Mouse (Mus musculus) liver, embryonic 15.5 days (tissue): ENCODE data around the gene Scml4. TPM values are rescaled to one million over a fixed set of nuclear protein-coding genes. Genes with fewer than 3 reads are reported as not detected.
A peak's percentile ranks its signal among the peaks of the same experiment; 100 is the strongest.

ENCODE experiments used
- ATAC-seq: fragments of 200-750 bp; cut with Nextera tagmentation; 2 replicates; pipeline ENCODE4 v1.8.0; 2017; ENCODE audit warnings: moderate number of reproducible peaks, mild to moderate bottlenecking, moderate library complexity; ENCODE audit not compliant: insufficient read depth
- H3K27ac ChIP-seq: fragments of 300-500 bp; sonication (generic); replicated peaks from 2 replicates; pipeline ENCODE4 v1.5.1; 2015; ENCODE audit warnings: mild to moderate bottlenecking, inconsistent platforms
- H3K27me3 ChIP-seq: fragments of 300-500 bp; sonication (generic); 2 replicates; pipeline ENCODE4 v1.6.1; 2015; ENCODE audit warnings: mild to moderate bottlenecking, inconsistent platforms
- H3K36me3 ChIP-seq: fragments of 300-500 bp; sonication (generic); replicated peaks from 2 replicates; pipeline ENCODE4 v1.6.1; 2015; ENCODE audit warnings: moderate library complexity, mild to moderate bottlenecking, inconsistent platforms
- H3K4me1 ChIP-seq: fragments of 300-500 bp; sonication (generic); replicated peaks from 2 replicates; pipeline ENCODE4 v1.6.1; 2015; ENCODE audit warnings: inconsistent platforms
- H3K4me2 ChIP-seq: fragments of 300-500 bp; sonication (generic); 2 replicates; pipeline ENCODE4 v1.6.1; 2015; ENCODE audit warnings: moderate library complexity, mild to moderate bottlenecking, inconsistent platforms
- H3K4me3 ChIP-seq: fragments of 300-500 bp; sonication (generic); replicated peaks from 2 replicates; pipeline ENCODE4 v1.5.1; 2015; ENCODE audit warnings: mild to moderate bottlenecking, inconsistent platforms
- H3K9ac ChIP-seq: fragments of 300-500 bp; sonication (generic); 2 replicates; pipeline ENCODE4 v1.6.1; 2015; ENCODE audit warnings: moderate library complexity, mild to moderate bottlenecking, inconsistent platforms
- H3K9me3 ChIP-seq: fragments of 300-500 bp; sonication (generic); replicated peaks from 2 replicates; pipeline ENCODE4 v1.6.1; 2016; ENCODE audit warnings: inconsistent platforms
- WGBS: fragments of 180-500 bp; shearing (Covaris S2); methylation state at CpG from one replicate; pipeline ENCODE4 v1.1.7; 2015; ENCODE audit warnings: mixed read lengths; ENCODE audit not compliant: insufficient replicate concordance; 5-methylcytosine and 5-hydroxymethylcytosine counted together
- polyA plus RNA-seq: library from polyadenylated mRNA; unstranded; fragments of >200 nt; fragmentation: Nextera tagmentation; extraction: Ambion mirVana; gene quantifications from 2 replicates; pipeline ENCODE4 v1.2.1, GENCODE M21; 2015

The Scml4 gene
- polyA plus RNA-seq, 1 experiment from 2014 or later = 0.32 TPM

GRCm38 (mm10) chr10:42887040-42887439 is 26.9 kb downstream of the Scml4 start:
- Histone ChIP-seq H3K4me3 (no peak overlapping the region), H3K9me3 (no peaks in the 10 kb centered on the region), H3K4me1 (no peaks in the 10 kb centered on the region), H3K27me3 (no peaks in the 10 kb centered on the region), H3K36me3 (no peaks in the 10 kb centered on the region), H3K4me2 (no peak overlapping the region), H3K9ac (no peak overlapping the region), H3K27ac (no peak overlapping the region)
- WGBS = 11% methylated on average over 6 of the region's 6 CpGs
- no peak for ATAC-seq

GRCm38 (mm10) chr10:42888241-42888640 is 28.1 kb downstream of the Scml4 start:
- Histone ChIP-seq H3K4me2 (no peak overlapping the region), H3K9ac (no peak overlapping the region), H3K4me3 (no peak overlapping the region), H3K4me1 (no peaks in the 10 kb centered on the region), H3K9me3 (no peaks in the 10 kb centered on the region), H3K36me3 (no peaks in the 10 kb centered on the region), H3K27ac (no peak overlapping the region), H3K27me3 (no peaks in the 10 kb centered on the region)
- no peak for ATAC-seq
- WGBS = 54% methylated on average over 5 of the region's 5 CpGs

- H3K27me3 ChIP-seq = no peaks in the 10 kb centered on the region
- H3K4me3 ChIP-seq = no peak overlapping the region
- H3K36me3 ChIP-seq = no peaks in the 10 kb centered on the region
- H3K9ac ChIP-seq = no peak overlapping the region
- ATAC-seq = no peak
- H3K9me3 ChIP-seq = no peaks in the 10 kb centered on the region
- 51% methylated on average over 4 of the region's 4 CpGs for WGBS
- no peak overlapping the region for H3K4me2 ChIP-seq
- no peak overlapping the region for H3K27ac ChIP-seq
- H3K4me1 ChIP-seq = no peaks in the 10 kb centered on the region
Observed at GRCm38 (mm10) chr10:42890365-42890764, 30.2 kb downstream of the Scml4 start.

- Histone ChIP-seq H3K9ac (no peak overlapping the region), H3K27ac (no peak overlapping the region), H3K4me3 (no peak overlapping the region), H3K9me3 (no peaks in the 10 kb centered on the region), H3K4me2 (no peak overlapping the region), H3K4me1 (no peaks in the 10 kb centered on the region), H3K36me3 (no peaks in the 10 kb centered on the region), H3K27me3 (no peaks in the 10 kb centered on the region)
- no peak for ATAC-seq
- WGBS = 63% methylated on average over 4 of the region's 4 CpGs
Observed at GRCm38 (mm10) chr10:42892250-42892649, 32.1 kb downstream of the Scml4 start.

GRCm38 (mm10) chr10:42892987-42893386 is 32.8 kb downstream of the Scml4 start:
- Histone ChIP-seq H3K4me1 (no peaks in the 10 kb centered on the region), H3K36me3 (no peaks in the 10 kb centered on the region), H3K4me2 (no peak overlapping the region), H3K27me3 (no peaks in the 10 kb centered on the region), H3K27ac (no peak overlapping the region), H3K9ac (no peak overlapping the region), H3K4me3 (no peak overlapping the region), H3K9me3 (no peaks in the 10 kb centered on the region)
- WGBS = 47% methylated on average over 4 of the region's 4 CpGs
- ATAC-seq = no peak

GRCm38 (mm10) chr10:42893857-42894256 is 33.7 kb downstream of the Scml4 start:
- Histone ChIP-seq H3K4me3 (no peak overlapping the region), H3K27ac (no peak overlapping the region), H3K9ac (no peak overlapping the region), H3K36me3 (no peaks in the 10 kb centered on the region), H3K4me2 (no peak overlapping the region), H3K27me3 (no peaks in the 10 kb centered on the region), H3K4me1 (no peaks in the 10 kb centered on the region), H3K9me3 (no peaks in the 10 kb centered on the region)
- WGBS = 53% methylated on average over 8 of the region's 8 CpGs
- ATAC-seq = no peak

- ATAC-seq = no peak
- Histone ChIP-seq H3K4me3 (no peak overlapping the region), H3K4me2 (no peak overlapping the region), H3K36me3 (no peaks in the 10 kb centered on the region), H3K9ac (no peak overlapping the region), H3K9me3 (no peaks in the 10 kb centered on the region), H3K27me3 (no peaks in the 10 kb centered on the region; the same call in 1 of the 2 replicates), H3K27ac (no peak overlapping the region), H3K4me1 (no peaks in the 10 kb centered on the region)
- WGBS = 50% methylated on average over 3 of the region's 3 CpGs
Observed at GRCm38 (mm10) chr10:42894263-42894662, 34.1 kb downstream of the Scml4 start.

GRCm38 (mm10) chr10:42894696-42895095 is 34.5 kb downstream of the Scml4 start:
- no peaks in the 10 kb centered on the region for H3K36me3 ChIP-seq
- ATAC-seq = no peak
- WGBS = 56% methylated on average over 7 of the region's 7 CpGs

GRCm38 (mm10) chr10:42896621-42897020 is 36.5 kb downstream of the Scml4 start:
- Histone ChIP-seq H3K4me2 (no peak overlapping the region), H3K4me3 (no peak overlapping the region), H3K9me3 (no peaks in the 10 kb centered on the region), H3K27ac (no peak overlapping the region), H3K9ac (no peak overlapping the region), H3K4me1 (no peaks in the 10 kb centered on the region), H3K36me3 (no peaks in the 10 kb centered on the region), H3K27me3 (no peaks in the 10 kb centered on the region; the same call in 1 of the 2 replicates)
- ATAC-seq = no peak
- WGBS = 44% methylated on average over 3 of the region's 3 CpGs

More at GRCm38 (mm10) chr10:42894696-42895095, 34.5 kb downstream of the Scml4 start:
- Histone ChIP-seq H3K9ac (no peak overlapping the region), H3K27me3 (no peaks in the 10 kb centered on the region; the same call in 1 of the 2 replicates), H3K9me3 (no peaks in the 10 kb centered on the region), H3K27ac (no peak overlapping the region), H3K4me2 (no peak overlapping the region), H3K4me1 (no peaks in the 10 kb centered on the region), H3K4me3 (no peak overlapping the region)

- ATAC-seq = no peak
- WGBS = 53% methylated on average over 4 of the region's 4 CpGs
- no peak overlapping the region for H3K27ac ChIP-seq
Observed at GRCm38 (mm10) chr10:42897166-42897565, 37.0 kb downstream of the Scml4 start.

GRCm38 (mm10) chr10:42897632-42898031 is 37.5 kb downstream of the Scml4 start:
- 34% methylated on average over 5 of the region's 5 CpGs for WGBS
- no peak overlapping the region for H3K4me2 ChIP-seq
- H3K36me3 ChIP-seq = no peaks in the 10 kb centered on the region
- ATAC-seq = no peak
- H3K9me3 ChIP-seq = no peaks in the 10 kb centered on the region
- no peak overlapping the region for H3K9ac ChIP-seq
- H3K4me1 ChIP-seq = no peaks in the 10 kb centered on the region
- H3K27ac ChIP-seq = 0 out of 2 replicates have a peak overlapping the region, but pooled peaks have one; percentile 6
- H3K4me3 ChIP-seq = no peak overlapping the region
- H3K27me3 ChIP-seq = no peaks in the 10 kb centered on the region; the same call in 1 of the 2 replicates

More at GRCm38 (mm10) chr10:42897166-42897565, 37.0 kb downstream of the Scml4 start:
- Histone ChIP-seq H3K9me3 (no peaks in the 10 kb centered on the region), H3K4me2 (no peak overlapping the region), H3K36me3 (no peaks in the 10 kb centered on the region), H3K4me3 (no peak overlapping the region), H3K9ac (no peak overlapping the region), H3K27me3 (no peaks in the 10 kb centered on the region; the same call in 1 of the 2 replicates), H3K4me1 (no peaks in the 10 kb centered on the region)

GRCm38 (mm10) chr10:42901361-42901760 is 41.2 kb downstream of the Scml4 start:
- Histone ChIP-seq H3K4me3 (no peak overlapping the region), H3K27ac (no peak overlapping the region), H3K4me1 (no peaks in the 10 kb centered on the region), H3K4me2 (no peak overlapping the region), H3K9me3 (no peaks in the 10 kb centered on the region), H3K9ac (no peak overlapping the region), H3K36me3 (no peaks in the 10 kb centered on the region), H3K27me3 (no peaks in the 10 kb centered on the region; the same call in 1 of the 2 replicates)
- ATAC-seq = no peak
- 35% methylated on average over 4 of the region's 4 CpGs for WGBS
